28 mouse cellular contexts compared by ENCODE assay signal in genomic region chr12:103705547-103705946, GRCm38 (mm10). TPM values are rescaled to one million over a fixed set of nuclear protein-coding genes. Genes with fewer than 3 reads are reported as not detected.
A peak's percentile ranks its signal among the peaks of the same experiment; 100 is the strongest.
DNase-seq lines count a peak whose midpoint lies in the region; ATAC-seq and TF ChIP-seq lines count a peak whose summit lies in the region.
"Had no signal": no experiment of that assay in that cellular context is flagged by ENCODE, and none has a peak within 500 bp of the region (broad histone marks: within the 10 kb centered on the region; RNA-seq: fewer than 3 reads in every experiment).

No protein-coding gene starts in this region.

- H3K9me3 ChIP-seq in kidney, embryonic 14.5 days (ENCODE audit: control insufficient read depth, low read length), result no peaks in the 10 kb centered on the region
- peaks cover 6% of the 10 kb centered on the region; the same call in 1 of the 2 replicates for H3K9me3 ChIP-seq in liver, embryonic 13.5 days (replicated peaks)
- H3K9me3 ChIP-seq: embryonic facial prominence, embryonic 13.5 days; limb, embryonic 10.5 days; midbrain, embryonic 15.5 days had no signal

- no peak for TF ChIP-seq POLR2A in kidney, adult 2 months (IDR thresholded peaks at IDR 0.05; ENCODE audit: low read depth, low read length)

- peaks cover 13% of the 10 kb centered on the region; the same call in 1 of the 2 replicates for H3K4me1 ChIP-seq in kidney, adult 2 months (ENCODE audit: control insufficient read depth, insufficient read depth, low read length)
- no peaks in the 10 kb centered on the region for H3K4me1 ChIP-seq in kidney, embryonic 14.5 days (ENCODE audit: control insufficient read depth, insufficient read depth, low read length)
- H3K4me1 ChIP-seq in liver, embryonic 13.5 days (replicated peaks), result peaks cover 12% of the 10 kb centered on the region; the same call in 1 of the 2 replicates
- H3K4me1 ChIP-seq: embryonic facial prominence, embryonic 13.5 days; limb, embryonic 10.5 days; midbrain, embryonic 15.5 days had no signal

- H3K4me3 ChIP-seq in kidney, adult 2 months (ENCODE audit: insufficient read depth, low read depth, low read length), result no peak overlapping the region
- no peak overlapping the region for H3K4me3 ChIP-seq in kidney, embryonic 14.5 days (ENCODE audit: low read length)
- no peak overlapping the region for H3K4me3 ChIP-seq in liver, embryonic 13.5 days (replicated peaks)
- H3K4me3 ChIP-seq: embryonic facial prominence, embryonic 13.5 days; limb, embryonic 10.5 days; midbrain, embryonic 15.5 days; myocyte had no signal

- WGBS in kidney, adult 2 months, result 29% methylated on average over 2 of the region's 2 CpGs
- 54% methylated on average over 2 of the region's 2 CpGs for WGBS in kidney, embryonic 14.5 days
- 32% methylated on average over 2 of the region's 2 CpGs for WGBS in liver, embryonic 13.5 days (ENCODE audit: insufficient replicate concordance)

- TF ChIP-seq CTCF in kidney, adult 2 months (conservative IDR thresholded peaks at IDR 0.05; ENCODE audit: insufficient read depth, insufficient read length, low read depth, low read length), result no peak

- no peaks in the 10 kb centered on the region for H3K36me3 ChIP-seq in kidney, adult 2 months (ENCODE audit: control insufficient read depth, insufficient read depth, low read length)
- no peaks in the 10 kb centered on the region for H3K36me3 ChIP-seq in kidney, embryonic 14.5 days (ENCODE audit: control insufficient read depth, insufficient read depth, low read length)
- no peaks in the 10 kb centered on the region for H3K36me3 ChIP-seq in liver, embryonic 13.5 days
- H3K36me3 ChIP-seq: embryonic facial prominence, embryonic 13.5 days; limb, embryonic 10.5 days; midbrain, embryonic 15.5 days had no signal

- no peak for ATAC-seq in kidney, embryonic 14.5 days (ENCODE audit: low FRiP score, low TSS enrichment)
- ATAC-seq in liver, embryonic 13.5 days (ENCODE audit: low read depth), result no peak
- ATAC-seq: hindbrain, embryonic 16.5 days; midbrain, embryonic 15.5 days had no signal

- no peaks in the 10 kb centered on the region for H3K27me3 ChIP-seq in kidney, adult 2 months (replicated peaks; ENCODE audit: control insufficient read depth, insufficient read depth, low read length)
- no peaks in the 10 kb centered on the region for H3K27me3 ChIP-seq in kidney, embryonic 14.5 days (ENCODE audit: control insufficient read depth, insufficient read depth, low read length)
- no peaks in the 10 kb centered on the region for H3K27me3 ChIP-seq in liver, embryonic 13.5 days
- H3K27me3 ChIP-seq: embryonic facial prominence, embryonic 13.5 days; midbrain, embryonic 15.5 days had no signal

- no peak overlapping the region for H3K27ac ChIP-seq in kidney, adult 2 months (ENCODE audit: insufficient read depth, low read depth, low read length)
- H3K27ac ChIP-seq in kidney, embryonic 14.5 days (ENCODE audit: low read depth, low read length), result no peak overlapping the region
- H3K27ac ChIP-seq in liver, embryonic 13.5 days, result peak overlapping the region; percentile 72
- H3K27ac ChIP-seq: embryonic facial prominence, embryonic 13.5 days; limb, embryonic 10.5 days; midbrain, embryonic 15.5 days had no signal

- DNase-seq in adrenal gland, adult (ENCODE audit: inconsistent age in 2 of 2, low spot score in 1 of 2), result peak; percentile 31 to 68
- DNase-seq in adrenal gland, adult 18-20 months (ENCODE audit: low spot score in 2 of 2), result no peak
- peak; percentile 57 for DNase-seq in kidney, adult 2 months
- DNase-seq in adrenal gland, postnatal 36 days, result peak; percentile 34 to 56
- no peak for DNase-seq in liver, embryonic 13.5 days
- no peak for DNase-seq in natural killer cell, adult 2 months (ENCODE audit: low spot score in 2 of 2)
- DNase-seq in right cerebral cortex, postnatal 36 days (ENCODE audit: low spot score in 2 of 2), result no peak
- DNase-seq: cerebellum, adult 9-11 months; gastrocnemius, postnatal 14 days; lung, adult 18-20 months; lung, postnatal 14 days; right cerebral cortex, postnatal 4 days; thymus, postnatal 25 days had no signal

- H3K9ac ChIP-seq in kidney, embryonic 14.5 days (ENCODE audit: low read depth, low read length), result no peak overlapping the region
- no peak overlapping the region for H3K9ac ChIP-seq in liver, embryonic 13.5 days
- H3K9ac ChIP-seq: embryonic facial prominence, embryonic 13.5 days; midbrain, embryonic 15.5 days had no signal

- no peak overlapping the region for H3K4me2 ChIP-seq in kidney, embryonic 14.5 days (replicated peaks; ENCODE audit: low read depth, low read length)
- no peak overlapping the region for H3K4me2 ChIP-seq in liver, embryonic 13.5 days
- H3K4me2 ChIP-seq: embryonic facial prominence, embryonic 13.5 days; midbrain, embryonic 15.5 days had no signal

RNA-seq across cellular contexts. Expression of gene Serpina1f, which starts 10.2 kb away (rescaled TPM):
- not detected for total RNA-seq in adrenal gland, adult 18-20 months (2021)
- polyA plus RNA-seq in kidney, adult 2 months (2012; rRNA removed), result 214 and 308 TPM in 2 replicates
- polyA plus RNA-seq in kidney, embryonic 14.5 days (2014; fragmentation: Nextera tagmentation; extraction: Ambion mirVana), result not detected in 2 replicates
- not detected for total RNA-seq in adrenal gland, postnatal 36 days (2021)
- polyA plus RNA-seq in liver, embryonic 13.5 days (2015; fragmentation: Nextera tagmentation; extraction: Ambion mirVana), result 0.07 and 0.12 TPM in 2 replicates
- total RNA-seq: gastrocnemius, postnatal 14 days; hematopoietic stem cell, adult 5-6 weeks; layer of hippocampus, postnatal 10 days; left cerebral cortex, adult 8-10 months; megakaryocyte, adult 5-6 weeks; neutrophil, adult 5-6 weeks had no signal
- polyA plus RNA-seq: cortical plate, adult 2 months; embryonic facial prominence, embryonic 13.5 days; heart, embryonic 16.5 days; hindbrain, embryonic 16.5 days; kidney, embryonic 16.5 days; limb, embryonic 10.5 days; midbrain, embryonic 15.5 days; myocyte had no signal

RNA-seq across cellular contexts. Expression of gene Serpina16, which starts 29.6 kb away (rescaled TPM):
- total RNA-seq in adrenal gland, adult 18-20 months (2021), result not detected
- not detected in 2 replicates for polyA plus RNA-seq in kidney, adult 2 months (2012; rRNA removed)
- polyA plus RNA-seq in kidney, embryonic 14.5 days (2014; fragmentation: Nextera tagmentation; extraction: Ambion mirVana), result not detected in 2 replicates
- total RNA-seq in adrenal gland, postnatal 36 days (2021), result not detected
- 0.08 and 0.10 TPM in 2 replicates for polyA plus RNA-seq in liver, embryonic 13.5 days (2015; fragmentation: Nextera tagmentation; extraction: Ambion mirVana)
- total RNA-seq: gastrocnemius, postnatal 14 days; hematopoietic stem cell, adult 5-6 weeks; layer of hippocampus, postnatal 10 days; left cerebral cortex, adult 8-10 months; megakaryocyte, adult 5-6 weeks; neutrophil, adult 5-6 weeks had no signal
- polyA plus RNA-seq: cortical plate, adult 2 months; embryonic facial prominence, embryonic 13.5 days; heart, embryonic 16.5 days; hindbrain, embryonic 16.5 days; kidney, embryonic 16.5 days; limb, embryonic 10.5 days; midbrain, embryonic 15.5 days; myocyte had no signal

RNA-seq across cellular contexts. Expression of gene Serpina6, which starts 48.5 kb away (rescaled TPM):
- 1 to 10 TPM in 1 of 2 experiments, under 1 TPM in 1; 0.73 to 7.0 TPM for total RNA-seq in adrenal gland, adult 18-20 months (2021)
- 0.58 and 0.81 TPM in 2 replicates for polyA plus RNA-seq in kidney, adult 2 months (2012; rRNA removed)
- polyA plus RNA-seq in kidney, embryonic 14.5 days (2014; fragmentation: Nextera tagmentation; extraction: Ambion mirVana), result 0.47 and 0.95 TPM in 2 replicates
- 1 to 10 TPM in 1 of 2 experiments, under 1 TPM in 1; 0.63 to 3.9 TPM for total RNA-seq in adrenal gland, postnatal 36 days (2021)
- polyA plus RNA-seq in liver, embryonic 13.5 days (2015; fragmentation: Nextera tagmentation; extraction: Ambion mirVana), result 1,289 and 1,494 TPM in 2 replicates
- total RNA-seq: gastrocnemius, postnatal 14 days; hematopoietic stem cell, adult 5-6 weeks; layer of hippocampus, postnatal 10 days; left cerebral cortex, adult 8-10 months; megakaryocyte, adult 5-6 weeks; neutrophil, adult 5-6 weeks had no signal
- polyA plus RNA-seq: cortical plate, adult 2 months; embryonic facial prominence, embryonic 13.5 days; hindbrain, embryonic 16.5 days; large intestine, adult 2 months; limb, embryonic 10.5 days; midbrain, embryonic 15.5 days had no signal

Comparison
In these comparisons a context has a peak if more than half of its experiments do, and no peak if none do; other contexts are left out.
1. DNase-seq: peak in adrenal gland, adult (2 of 2), kidney, adult 2 months (single experiment) and adrenal gland, postnatal 36 days (2 of 2); none in adrenal gland, adult 18-20 months (0 of 2), liver, embryonic 13.5 days (single experiment), natural killer cell, adult 2 months (0 of 2) and right cerebral cortex, postnatal 36 days (0 of 2).
2. RNA of gene Serpina1f, which starts 10.2 kb away (polyA plus RNA-seq): 214 to 308 TPM in kidney, adult 2 months; 0.07 to 0.12 TPM in liver, embryonic 13.5 days and not detected in kidney, embryonic 14.5 days; every median in the first group is over 100 times any median in the second.
3. RNA of gene Serpina6, which starts 48.5 kb away (polyA plus RNA-seq): 1,289 to 1,494 TPM in liver, embryonic 13.5 days; 0.47 to 0.95 TPM in kidney, embryonic 14.5 days and 0.58 to 0.81 TPM in kidney, adult 2 months; every median in the first group is over 100 times any median in the second.